Mouse (Mus musculus): ENCODE data around the gene Zfp68. TPM values are rescaled to one million over a fixed set of nuclear protein-coding genes. Genes with fewer than 3 reads are reported as not detected.
A peak's percentile ranks its signal among the peaks of the same experiment; 100 is the strongest.

The Zfp68 gene
- 38.6 and 40.8 TPM in 2 replicates for polyA plus RNA-seq (2015; fragmentation: Nextera tagmentation; extraction: Ambion mirVana)

DNA sequence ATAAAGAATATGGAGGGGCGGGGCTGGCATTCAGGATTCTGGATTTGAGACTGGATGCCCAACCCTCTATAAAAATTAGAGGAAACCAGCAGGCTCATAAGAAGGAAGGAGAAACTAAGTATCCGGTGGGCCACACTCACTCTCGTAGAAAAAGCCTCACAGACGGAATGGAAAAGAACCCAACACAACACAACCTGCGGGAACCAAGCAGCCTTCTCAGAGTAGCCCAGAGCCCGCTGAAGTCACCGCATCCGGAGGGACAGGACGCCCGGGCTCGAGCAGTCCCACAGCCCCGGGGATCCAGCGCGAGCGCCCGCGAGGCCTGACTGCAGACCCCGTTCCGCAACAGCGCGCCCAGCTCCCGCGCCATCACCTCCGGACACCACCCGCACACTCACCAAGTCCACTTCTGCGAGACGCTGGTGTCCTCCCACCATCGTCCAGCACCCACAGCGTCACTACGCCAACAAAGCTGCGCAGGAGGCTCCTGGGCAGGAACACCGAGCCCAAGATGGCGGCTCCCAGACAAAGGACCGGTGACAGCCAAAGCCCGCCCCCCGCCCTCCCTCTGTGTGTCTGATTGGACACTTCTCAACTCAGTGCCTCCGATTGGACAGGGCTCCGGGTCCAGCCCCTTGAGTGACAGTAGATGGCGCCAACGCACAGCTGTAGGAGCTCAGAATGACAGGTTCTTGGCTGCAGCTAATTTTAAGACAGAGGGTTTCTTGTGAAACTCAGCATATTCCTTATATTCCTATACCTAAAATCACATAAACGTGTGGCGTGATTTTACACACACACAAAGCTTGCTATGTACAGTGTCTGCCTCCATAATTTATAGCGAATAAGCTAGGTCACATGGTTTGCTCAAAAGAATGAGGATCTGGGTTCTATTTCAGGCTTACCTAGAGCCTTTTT, at the start of gene Zfp68:
TSS of gene Zfp68 (minus strand) at position 551 of the 918 bp plus-strand sequence.
- H3K36me3 ChIP-seq: peaks cover 42% of the 10 kb centered on the region
- H3K4me2 ChIP-seq: peak within 1 kb of the TSS; percentile 66
- H3K9me3 ChIP-seq: peaks cover 26% of the 10 kb centered on the region
- H3K9ac ChIP-seq: peak within 1 kb of the TSS; percentile 98
- no peaks in the 10 kb centered on the region for H3K27me3 ChIP-seq (replicated peaks)
- WGBS: 1% methylated on average over 43 of the region's 43 CpGs
- peak; percentile 96 for ATAC-seq (ENCODE audit: extremely low read depth, insufficient number of reproducible peaks, low FRiP score, low TSS enrichment)
- H3K4me3 ChIP-seq: peak within 1 kb of the TSS; percentile 94
- peaks cover 34% of the 10 kb centered on the region for H3K4me1 ChIP-seq
- peak within 1 kb of the TSS; percentile 99 for H3K27ac ChIP-seq (replicated peaks)

DNA sequence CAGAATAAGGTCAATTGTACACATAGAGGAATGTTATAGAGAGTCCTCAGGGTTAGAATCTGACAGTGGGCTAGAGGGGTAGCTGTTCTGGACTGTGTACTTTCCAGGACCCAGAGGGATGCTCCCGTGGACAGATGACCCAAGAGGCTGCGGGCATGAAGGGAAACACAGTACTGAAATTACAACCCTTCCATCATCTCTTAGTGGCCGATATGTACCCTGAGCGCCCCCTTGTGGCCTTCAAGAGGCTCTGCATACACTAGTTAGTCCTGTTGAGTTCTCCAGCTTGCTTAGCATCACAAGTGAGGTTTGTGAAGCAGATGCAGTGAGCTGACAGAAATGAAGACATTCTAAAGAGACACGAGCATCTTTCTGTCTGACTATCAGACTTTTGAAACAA, 39.4 kb upstream of the Zfp68 start:
- Histone ChIP-seq H3K27ac (replicated peaks) (no peak overlapping the region), H3K27me3 (replicated peaks) (no peaks in the 10 kb centered on the region), H3K9ac (no peak overlapping the region), H3K9me3 (no peaks in the 10 kb centered on the region), H3K4me3 (no peak overlapping the region), H3K4me2 (no peak overlapping the region), H3K4me1 (no peaks in the 10 kb centered on the region), H3K36me3 (no peaks in the 10 kb centered on the region)
- no peak for ATAC-seq (ENCODE audit: extremely low read depth, insufficient number of reproducible peaks, low FRiP score, low TSS enrichment)
- 18% methylated on average over 5 of the region's 5 CpGs for WGBS

- H3K27me3 ChIP-seq (replicated peaks): no peaks in the 10 kb centered on the region
- no peaks in the 10 kb centered on the region for H3K9me3 ChIP-seq
- no peaks in the 10 kb centered on the region for H3K4me1 ChIP-seq
- 39% methylated on average over 6 of the region's 6 CpGs for WGBS
- no peak for ATAC-seq (ENCODE audit: extremely low read depth, insufficient number of reproducible peaks, low FRiP score, low TSS enrichment)
- no peak overlapping the region for H3K27ac ChIP-seq (replicated peaks)
- no peak overlapping the region for H3K4me2 ChIP-seq
- H3K4me3 ChIP-seq: no peak overlapping the region
- no peak overlapping the region for H3K9ac ChIP-seq
- H3K36me3 ChIP-seq: no peaks in the 10 kb centered on the region
Observed at GRCm38 (mm10) chr5:138657854-138658253, 38.3 kb upstream of the Zfp68 start.

DNA sequence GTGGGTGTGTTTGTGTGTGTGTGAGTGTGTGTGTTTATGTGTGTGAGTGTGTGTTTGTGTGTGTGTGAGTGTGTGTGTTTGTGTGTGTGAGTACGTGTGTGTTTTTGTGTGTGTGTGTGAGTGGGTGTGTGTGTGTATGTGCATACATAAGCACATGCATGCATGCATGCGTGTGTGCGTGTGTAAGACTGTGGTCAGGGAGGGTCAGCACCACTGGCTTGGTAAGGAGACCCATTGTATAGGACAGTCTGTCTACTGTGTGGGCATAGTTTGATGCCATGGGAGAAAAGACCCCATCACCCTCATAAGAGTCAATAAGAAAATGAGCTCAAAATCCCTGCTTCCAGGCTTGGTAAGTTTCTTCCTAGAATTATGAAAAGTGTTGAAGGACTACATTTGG, 37.8 kb upstream of the Zfp68 start:
- 76% methylated on average over 3 of the region's 3 CpGs for WGBS
- ATAC-seq (ENCODE audit: extremely low read depth, insufficient number of reproducible peaks, low FRiP score, low TSS enrichment): no peak
- Histone ChIP-seq H3K36me3 (no peaks in the 10 kb centered on the region), H3K27ac (replicated peaks) (no peak overlapping the region), H3K4me2 (no peak overlapping the region), H3K4me1 (no peaks in the 10 kb centered on the region), H3K4me3 (no peak overlapping the region), H3K9me3 (no peaks in the 10 kb centered on the region), H3K27me3 (replicated peaks) (no peaks in the 10 kb centered on the region), H3K9ac (no peak overlapping the region)

- no peaks in the 10 kb centered on the region for H3K27me3 ChIP-seq (replicated peaks)
- H3K4me3 ChIP-seq: no peak overlapping the region
- no peak overlapping the region for H3K27ac ChIP-seq (replicated peaks)
- no peaks in the 10 kb centered on the region for H3K9me3 ChIP-seq
- no peak overlapping the region for H3K9ac ChIP-seq
- H3K36me3 ChIP-seq: peaks cover under 1% of the 10 kb centered on the region; the same call in 1 of the 2 replicates
- ATAC-seq (ENCODE audit: extremely low read depth, insufficient number of reproducible peaks, low FRiP score, low TSS enrichment): no peak
- no peaks in the 10 kb centered on the region for H3K4me1 ChIP-seq
- H3K4me2 ChIP-seq: no peak overlapping the region
- 14% methylated on average over 2 of the region's 2 CpGs for WGBS
Observed at GRCm38 (mm10) chr5:138656477-138657156, 37.1 kb upstream of the Zfp68 start.

DNA sequence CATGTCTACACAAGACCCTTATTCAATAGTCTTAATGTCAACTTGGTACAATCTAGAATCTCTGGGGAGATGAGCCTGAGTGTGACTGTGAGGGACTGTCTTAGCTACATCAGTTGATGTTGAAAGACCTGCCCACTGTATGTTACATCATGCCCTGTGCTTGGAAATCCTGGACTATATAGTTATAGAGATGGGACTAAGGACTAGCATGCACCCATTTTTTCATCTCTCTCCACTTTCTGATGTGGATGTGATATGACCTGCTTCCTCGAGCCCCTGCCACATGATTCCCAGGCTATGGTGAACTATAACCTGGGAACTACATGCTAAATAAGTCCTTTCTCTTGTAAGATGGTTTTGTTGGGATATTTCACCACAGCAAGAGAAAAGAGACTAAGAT, 33.4 kb upstream of the Zfp68 start:
- H3K27me3 ChIP-seq (replicated peaks): no peaks in the 10 kb centered on the region
- WGBS: 77% methylated on average over 1 of the region's 1 CpGs
- no peaks in the 10 kb centered on the region for H3K9me3 ChIP-seq
- H3K4me3 ChIP-seq: no peak overlapping the region
- no peaks in the 10 kb centered on the region for H3K4me1 ChIP-seq
- H3K9ac ChIP-seq: no peak overlapping the region
- no peak for ATAC-seq (ENCODE audit: extremely low read depth, insufficient number of reproducible peaks, low FRiP score, low TSS enrichment)
- no peak overlapping the region for H3K4me2 ChIP-seq
- no peak overlapping the region for H3K27ac ChIP-seq (replicated peaks)
- H3K36me3 ChIP-seq: peaks cover 24% of the 10 kb centered on the region

DNA sequence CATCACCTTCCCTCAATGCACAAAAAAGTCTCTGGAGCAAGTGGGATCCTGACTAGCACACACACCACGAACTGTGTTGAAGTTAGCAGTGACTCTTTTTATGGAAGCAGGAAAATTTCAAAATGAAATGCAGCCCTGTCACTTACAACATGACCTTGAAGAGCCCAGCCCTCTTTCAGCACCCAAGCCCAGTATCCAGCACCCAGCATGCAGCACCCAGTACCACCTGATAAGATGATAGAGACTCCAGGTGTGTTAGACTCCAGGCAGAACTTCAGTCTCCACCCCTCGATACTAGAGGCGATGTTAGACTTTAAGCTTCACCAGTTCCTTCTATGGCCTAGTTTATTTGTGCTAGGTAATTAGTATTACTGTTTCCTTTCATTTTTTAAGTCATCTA, 22.2 kb upstream of the Zfp68 start:
- no peak overlapping the region for H3K4me2 ChIP-seq
- H3K27me3 ChIP-seq (replicated peaks): no peaks in the 10 kb centered on the region
- no peak overlapping the region for H3K27ac ChIP-seq (replicated peaks)
- 87% methylated on average over 3 of the region's 3 CpGs for WGBS
- no peaks in the 10 kb centered on the region for H3K9me3 ChIP-seq
- no peak overlapping the region for H3K4me3 ChIP-seq
- no peak overlapping the region for H3K9ac ChIP-seq
- H3K4me1 ChIP-seq: no peaks in the 10 kb centered on the region
- H3K36me3 ChIP-seq: peaks cover 74% of the 10 kb centered on the region
- no peak for ATAC-seq (ENCODE audit: extremely low read depth, insufficient number of reproducible peaks, low FRiP score, low TSS enrichment)

DNA sequence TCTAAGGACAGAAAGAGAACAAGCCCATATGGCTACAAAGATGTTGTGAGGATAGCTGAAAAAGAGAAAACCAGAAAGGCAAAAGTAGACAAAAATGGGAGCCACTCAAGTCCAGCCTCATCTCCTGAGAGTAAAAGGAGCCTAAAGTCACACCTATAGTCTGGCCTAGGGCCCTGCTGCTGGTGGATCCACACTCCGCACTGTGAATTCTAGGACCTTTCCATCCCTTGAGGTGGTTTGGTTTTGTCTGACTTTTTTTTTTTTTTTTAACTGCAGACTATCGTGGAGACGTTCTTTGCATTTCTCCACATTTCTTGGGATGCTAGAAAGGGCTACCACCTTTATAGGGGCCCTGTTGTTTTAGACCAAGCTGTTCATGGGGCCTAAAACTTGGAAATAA, 21.5 kb upstream of the Zfp68 start:
- Histone ChIP-seq H3K4me3 (no peak overlapping the region), H3K27me3 (replicated peaks) (no peaks in the 10 kb centered on the region), H3K27ac (replicated peaks) (no peak overlapping the region), H3K4me1 (no peaks in the 10 kb centered on the region), H3K4me2 (no peak overlapping the region), H3K36me3 (peaks cover 74% of the 10 kb centered on the region), H3K9me3 (no peaks in the 10 kb centered on the region), H3K9ac (no peak overlapping the region)
- no peak for ATAC-seq (ENCODE audit: extremely low read depth, insufficient number of reproducible peaks, low FRiP score, low TSS enrichment)
- WGBS: 84% methylated on average over 3 of the region's 3 CpGs

GRCm38 (mm10) chr5:138636486-138636885, 16.9 kb upstream of the Zfp68 start:
- no peak overlapping the region for H3K9ac ChIP-seq
- no peak overlapping the region for H3K4me2 ChIP-seq
- peaks cover 59% of the 10 kb centered on the region for H3K36me3 ChIP-seq
- 74% methylated on average over 2 of the region's 2 CpGs for WGBS
- no peak for ATAC-seq (ENCODE audit: extremely low read depth, insufficient number of reproducible peaks, low FRiP score, low TSS enrichment)
- no peaks in the 10 kb centered on the region for H3K4me1 ChIP-seq
- no peak overlapping the region for H3K4me3 ChIP-seq
- H3K27me3 ChIP-seq (replicated peaks): no peaks in the 10 kb centered on the region
- H3K9me3 ChIP-seq: no peaks in the 10 kb centered on the region
- no peak overlapping the region for H3K27ac ChIP-seq (replicated peaks)

DNA sequence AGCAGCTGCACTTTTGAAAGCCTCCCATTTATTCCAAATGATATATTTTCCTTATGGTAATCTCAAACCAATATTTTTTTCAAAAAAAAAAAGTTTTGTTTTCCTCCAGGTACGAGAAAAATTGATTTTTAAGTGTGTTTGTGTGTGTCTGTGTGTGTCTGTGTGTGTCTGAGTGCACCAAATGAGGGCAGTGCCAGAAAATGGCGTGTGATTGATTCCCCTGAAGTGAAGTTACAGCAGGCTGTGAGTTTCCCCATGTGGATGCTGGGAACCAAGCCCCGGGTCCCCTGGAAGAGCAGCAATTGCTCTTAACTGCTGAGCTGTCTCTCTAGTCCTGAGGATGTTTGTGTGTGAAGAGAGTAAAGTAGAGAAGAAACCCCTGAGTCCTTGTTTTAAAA, 3.9 kb upstream of the Zfp68 start:
- Histone ChIP-seq H3K4me1 (peaks cover 33% of the 10 kb centered on the region), H3K4me3 (peak overlapping the region; percentile 75), H3K27me3 (replicated peaks) (no peaks in the 10 kb centered on the region), H3K9me3 (no peaks in the 10 kb centered on the region), H3K27ac (replicated peaks) (peak overlapping the region; percentile 89; the same call in 1 of the 2 replicates), H3K36me3 (peaks cover 1% of the 10 kb centered on the region; the same call in 1 of the 2 replicates), H3K4me2 (peak overlapping the region; percentile 85), H3K9ac (peak overlapping the region; percentile 90)
- 14% methylated on average over 3 of the region's 3 CpGs for WGBS
- ATAC-seq (ENCODE audit: extremely low read depth, insufficient number of reproducible peaks, low FRiP score, low TSS enrichment): no peak

DNA sequence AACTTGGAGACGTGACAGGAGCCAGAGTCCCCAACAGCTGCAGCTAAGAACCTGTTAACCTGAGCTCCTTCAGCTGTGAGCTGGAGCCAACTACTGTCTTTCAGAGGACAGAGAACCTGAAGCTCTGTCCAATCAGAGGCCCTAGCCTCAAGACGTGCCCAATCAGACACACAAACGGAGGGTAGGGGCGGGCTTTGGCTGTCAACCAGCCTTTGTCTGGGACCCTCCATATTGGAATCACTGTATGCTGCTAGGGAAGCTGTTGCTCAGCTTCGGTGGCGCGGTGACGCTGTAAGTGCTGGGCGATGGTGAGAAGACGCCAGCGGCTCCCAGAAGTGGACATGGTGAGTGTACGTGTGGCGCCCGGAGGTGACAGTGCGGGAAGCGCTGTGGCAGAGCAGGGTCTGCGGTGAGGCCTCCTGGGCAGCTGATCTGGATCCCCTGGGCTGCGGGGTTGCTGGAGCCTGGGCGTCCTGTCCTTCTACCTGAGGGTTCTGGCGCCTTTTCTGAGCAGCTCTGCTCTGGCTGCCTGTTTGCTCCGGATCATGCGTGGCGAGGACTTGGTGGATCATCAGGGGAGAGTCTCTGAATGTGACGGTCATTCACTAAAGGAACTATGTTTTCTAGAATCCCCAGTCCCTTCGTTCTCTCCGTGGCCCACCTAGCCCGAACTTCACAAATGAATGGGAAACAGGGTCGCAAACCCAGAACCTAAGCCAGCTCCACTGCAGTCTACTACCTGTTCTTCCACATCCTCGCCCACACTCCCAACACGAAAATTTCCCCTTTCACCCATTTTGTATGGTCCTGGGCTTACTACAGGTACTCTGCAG, 3.3 kb upstream of the Zfp68 start, which contains the start of gene A430033K04Rik:
TSS of gene A430033K04Rik (plus strand) at position 215 of the 833 bp plus-strand sequence.
- H3K9me3 ChIP-seq: no peaks in the 10 kb centered on the region; the same call in 1 of the 2 replicates
- WGBS: under 1% methylated on average over 30 of the region's 30 CpGs

More for the DNA sequence above, 3.3 kb upstream of the Zfp68 start, which contains the start of gene A430033K04Rik:
- ATAC-seq (ENCODE audit: extremely low read depth, insufficient number of reproducible peaks, low FRiP score, low TSS enrichment): peak; percentile 86
- Histone ChIP-seq H3K27me3 (replicated peaks) (no peaks in the 10 kb centered on the region), H3K4me3 (peak within 1 kb of the TSS; percentile 75), H3K27ac (replicated peaks) (peak within 1 kb of the TSS; percentile 89), H3K36me3 (peaks cover 8% of the 10 kb centered on the region), H3K4me2 (peak within 1 kb of the TSS; percentile 85), H3K4me1 (peaks cover 38% of the 10 kb centered on the region), H3K9ac (peak within 1 kb of the TSS; percentile 90)

All from heart, embryonic 13.5 days (tissue).